Mouse (Mus musculus): Measurements from ENCODE around the gene Sla2. TPM values are rescaled to one million over a fixed set of nuclear protein-coding genes. Genes with fewer than 3 reads are reported as not detected.
"Not testable (repeated sequence)": the region's sequence is repeated elsewhere in the genome, so short reads cannot be mapped to it uniquely, and the experiment has no call there.

Sla2 gene
- total RNA-seq, 4 experiments from 2014 or later = 0.09 TPM; not detected in 3

DNA sequence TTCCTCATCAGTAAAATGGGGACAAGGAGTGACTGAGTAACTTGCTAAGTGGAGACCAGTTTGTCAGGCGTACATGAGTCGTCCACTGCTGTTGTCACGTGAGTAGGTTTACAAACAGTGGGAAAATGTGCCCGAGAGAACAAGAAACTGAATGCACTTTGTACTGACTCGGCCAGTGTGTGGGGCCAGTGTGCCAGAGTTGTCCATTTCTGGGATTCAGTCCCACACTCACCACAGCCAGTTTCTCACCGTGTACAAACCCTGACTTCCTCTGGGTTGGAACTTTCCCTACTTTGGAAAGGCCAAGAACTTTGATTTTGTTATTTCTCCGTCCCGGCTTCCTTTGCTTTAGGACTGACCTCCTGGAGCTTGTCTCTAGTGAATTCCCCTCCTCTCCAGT, 18.0 kb downstream of the Sla2 start:
- peak; percentile 25 for DNase-seq (ENCODE audit: low spot score)

DNA sequence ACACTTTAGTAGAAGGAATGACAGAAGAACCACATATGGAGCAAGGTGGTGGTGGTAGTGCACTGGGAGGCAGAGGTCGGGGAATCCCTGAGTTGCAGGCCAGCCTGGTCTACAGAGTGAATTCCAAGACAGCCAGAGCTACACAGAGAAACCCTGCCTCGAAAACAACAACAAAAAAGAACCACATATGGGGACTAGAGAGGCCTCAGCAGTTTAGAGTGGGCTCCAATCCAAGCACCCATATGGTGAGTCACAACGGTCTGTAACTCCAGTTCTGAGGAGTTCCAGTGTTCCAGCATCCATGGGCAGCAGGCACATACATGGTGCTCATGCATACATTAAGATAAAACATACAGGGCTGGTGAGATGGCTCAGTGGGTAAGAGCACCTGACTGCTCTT, 22.5 kb downstream of the Sla2 start:
- no peak for DNase-seq (ENCODE audit: low spot score)

DNA sequence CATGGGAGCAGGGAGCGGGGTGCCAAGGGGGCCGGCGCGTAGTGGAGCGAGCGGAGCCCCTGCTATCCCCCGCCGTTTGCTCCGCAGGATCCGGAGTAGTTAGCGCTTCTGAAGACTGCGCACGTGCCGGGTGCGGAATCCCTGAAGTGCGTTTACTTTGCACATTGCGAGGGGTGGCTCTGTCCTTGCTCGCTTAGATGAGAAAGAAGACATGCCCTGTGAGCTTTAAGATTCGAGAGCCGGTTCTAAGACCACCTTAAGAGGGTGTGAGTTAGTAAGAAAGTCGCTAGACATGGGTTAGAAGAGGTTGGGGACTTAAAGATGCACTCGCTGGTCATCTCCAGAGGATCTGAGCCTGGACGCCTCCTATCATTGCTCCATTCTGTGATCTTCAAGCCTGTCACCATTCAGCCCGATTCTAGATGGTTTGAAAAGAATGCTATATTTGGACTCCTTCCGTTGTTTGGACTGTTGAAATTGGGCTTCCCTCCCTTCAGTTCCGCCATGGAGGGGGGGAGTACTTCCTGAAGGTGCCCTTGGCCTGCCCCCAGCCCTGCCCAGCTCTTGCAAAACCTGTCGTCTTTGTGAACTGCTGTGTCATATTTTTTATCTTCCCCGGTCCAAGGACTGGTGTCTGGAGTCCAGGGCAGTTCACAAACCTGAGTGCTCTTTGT, 23.4 kb downstream of the Sla2 start:
- DNase-seq (ENCODE audit: low spot score) = no peak

DNA sequence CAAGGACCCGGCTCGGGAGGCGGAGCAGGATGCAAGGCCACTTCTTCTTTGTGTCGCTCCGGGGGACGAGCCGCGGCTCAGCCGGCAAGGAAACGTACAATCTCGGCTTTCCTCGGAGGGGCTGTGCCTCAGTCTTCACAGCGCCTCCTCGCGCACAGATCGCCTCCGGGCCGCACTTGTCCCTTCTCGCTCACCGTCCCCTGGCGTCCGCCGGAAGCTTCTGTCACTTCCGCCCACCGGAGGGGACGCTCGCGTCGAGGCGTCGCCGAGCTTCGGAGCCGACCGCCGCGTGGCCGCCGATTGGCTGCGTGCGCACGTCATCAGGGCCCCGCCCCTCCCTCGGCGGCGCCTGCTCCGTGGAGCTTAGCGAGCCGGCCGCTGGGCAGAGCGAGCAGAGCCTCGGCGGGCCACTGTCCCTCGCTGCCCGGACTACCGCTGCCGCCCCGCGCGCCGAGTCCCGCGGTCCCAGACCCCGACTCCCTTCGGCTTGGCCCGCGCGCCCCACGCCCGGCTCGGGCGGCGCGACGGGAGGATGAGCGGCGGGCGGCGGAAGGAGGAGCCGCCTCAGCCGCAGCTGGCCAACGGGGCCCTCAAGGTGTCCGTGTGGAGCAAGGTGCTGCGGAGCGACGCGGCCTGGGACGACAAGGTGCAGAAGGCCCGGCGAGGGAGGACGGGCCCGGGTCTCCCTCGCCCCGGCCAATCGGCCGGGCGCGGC, 24.1 kb downstream of the Sla2 start, which contains the start of gene Rab5if:
TSS of gene Rab5if (plus strand) at position 357 of the 715 bp plus-strand sequence.
- peak; percentile 97 for DNase-seq (ENCODE audit: low spot score)

DNA sequence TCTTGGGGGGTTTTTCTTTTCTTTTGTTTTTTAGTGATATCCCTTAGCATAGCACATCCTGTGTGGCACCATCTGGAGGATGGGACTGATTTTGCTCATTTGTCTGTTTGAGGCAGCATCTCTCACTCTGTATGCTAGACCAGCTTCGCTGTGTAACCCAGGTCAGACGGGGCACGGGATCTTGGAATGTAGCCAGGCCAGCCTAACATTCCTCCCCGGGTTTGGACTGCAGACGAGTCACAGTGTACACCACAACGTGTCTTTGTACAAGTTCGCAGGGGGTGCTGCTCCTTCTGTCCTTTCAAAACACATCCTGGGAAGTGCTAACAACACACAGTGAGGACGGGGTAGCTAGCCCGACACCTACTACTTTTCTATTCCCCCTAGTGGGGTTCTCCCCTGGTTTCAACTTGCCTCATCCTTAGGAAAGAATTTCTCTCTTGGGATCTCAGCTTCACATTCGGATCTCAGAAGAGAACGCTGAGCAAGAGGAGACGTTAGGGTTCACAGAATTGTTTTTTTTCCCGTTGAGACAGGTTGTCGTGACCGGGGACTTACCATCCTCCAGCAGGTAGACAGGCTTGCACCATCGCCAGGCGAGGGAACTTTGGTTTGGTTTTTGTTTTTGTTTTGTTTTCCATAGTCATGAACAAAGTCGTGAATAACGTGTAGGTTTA, 24.8 kb downstream of the Sla2 start:
- DNase-seq (ENCODE audit: low spot score) = no peak

DNA sequence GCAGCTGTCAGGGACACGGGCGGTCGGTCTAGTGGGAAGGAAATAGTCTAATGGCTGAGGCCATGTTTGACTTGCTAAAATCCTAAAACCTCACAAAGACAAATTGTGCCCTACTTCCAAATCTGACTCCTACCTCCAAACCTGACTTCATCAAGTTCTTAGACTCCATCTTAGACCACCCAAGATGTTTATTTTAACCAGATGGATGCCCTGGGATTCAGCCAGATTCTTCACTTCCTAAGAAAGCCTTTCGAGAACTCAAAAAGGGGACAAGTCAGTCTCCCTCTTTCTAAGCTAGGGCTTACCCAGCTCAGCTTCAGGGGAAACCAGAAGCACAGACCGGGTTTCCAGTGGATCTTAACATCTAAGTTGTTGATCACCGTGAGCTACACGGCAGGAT, 28.3 kb downstream of the Sla2 start:
- no peak for DNase-seq (ENCODE audit: low spot score)

DNA sequence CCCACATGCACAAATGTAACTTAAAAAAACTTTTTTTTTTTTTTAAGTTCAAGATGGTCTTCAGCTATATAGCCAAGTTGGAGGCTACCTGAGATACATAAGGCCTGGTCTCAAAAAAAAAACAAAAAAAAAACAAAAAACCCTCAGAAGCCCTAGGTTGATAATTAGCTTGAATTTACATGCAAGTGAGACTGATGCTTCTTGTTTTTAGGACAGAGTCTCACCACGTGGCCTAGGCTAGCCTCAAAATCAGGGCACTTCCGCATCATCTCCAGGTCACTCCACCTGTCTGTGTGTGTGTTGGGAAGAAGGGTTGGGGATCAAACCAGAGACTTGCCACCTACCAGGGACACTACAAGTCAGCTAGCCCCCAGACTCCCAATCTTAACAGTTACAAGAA, 29.2 kb downstream of the Sla2 start, which contains the start of gene 4930518I15Rik:
TSS of gene 4930518I15Rik (minus strand) at position 112 of the 400 bp plus-strand sequence.
- DNase-seq (ENCODE audit: low spot score) = no peak

DNA sequence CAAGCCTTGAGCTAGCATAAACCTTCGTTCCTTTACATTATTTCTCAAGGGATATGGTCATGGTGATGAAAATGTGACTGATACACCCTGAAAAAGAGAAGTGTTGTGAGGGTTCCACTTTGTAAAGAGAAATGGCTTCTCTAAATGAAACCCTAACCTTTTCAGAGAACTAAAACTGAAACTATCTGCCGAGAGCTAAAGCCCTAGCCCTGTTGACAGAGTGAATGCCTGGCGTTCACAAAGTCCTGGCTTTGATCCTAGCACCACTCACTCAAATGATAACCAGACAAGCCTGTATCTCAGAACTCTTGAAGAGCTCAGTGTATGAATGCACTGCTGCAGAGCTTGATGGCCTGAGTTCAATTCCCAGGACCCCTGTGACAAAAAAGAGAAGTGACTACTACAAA, 29.6 kb downstream of the Sla2 start:
- no peak for DNase-seq (ENCODE audit: low spot score)

DNA sequence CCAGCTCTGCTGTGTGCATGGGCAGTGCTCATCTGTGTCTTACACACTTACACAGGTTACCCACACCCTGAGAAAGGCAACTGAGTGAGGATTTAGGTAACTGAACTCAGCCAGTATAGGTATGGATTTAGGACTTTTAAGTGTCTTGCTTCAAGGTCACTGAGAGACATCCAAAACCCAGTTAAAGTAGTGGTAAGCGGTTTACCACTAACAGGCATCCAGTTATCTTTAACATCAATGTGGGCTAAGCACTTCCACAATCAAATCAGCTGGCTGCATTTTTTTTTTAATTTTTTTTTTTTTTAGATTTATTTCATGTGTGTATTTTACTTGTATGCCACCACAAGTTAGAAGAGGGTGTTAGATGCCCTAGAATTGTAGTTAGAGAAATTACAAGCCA, 30.7 kb downstream of the Sla2 start:
- no peak for DNase-seq (ENCODE audit: low spot score)

DNA sequence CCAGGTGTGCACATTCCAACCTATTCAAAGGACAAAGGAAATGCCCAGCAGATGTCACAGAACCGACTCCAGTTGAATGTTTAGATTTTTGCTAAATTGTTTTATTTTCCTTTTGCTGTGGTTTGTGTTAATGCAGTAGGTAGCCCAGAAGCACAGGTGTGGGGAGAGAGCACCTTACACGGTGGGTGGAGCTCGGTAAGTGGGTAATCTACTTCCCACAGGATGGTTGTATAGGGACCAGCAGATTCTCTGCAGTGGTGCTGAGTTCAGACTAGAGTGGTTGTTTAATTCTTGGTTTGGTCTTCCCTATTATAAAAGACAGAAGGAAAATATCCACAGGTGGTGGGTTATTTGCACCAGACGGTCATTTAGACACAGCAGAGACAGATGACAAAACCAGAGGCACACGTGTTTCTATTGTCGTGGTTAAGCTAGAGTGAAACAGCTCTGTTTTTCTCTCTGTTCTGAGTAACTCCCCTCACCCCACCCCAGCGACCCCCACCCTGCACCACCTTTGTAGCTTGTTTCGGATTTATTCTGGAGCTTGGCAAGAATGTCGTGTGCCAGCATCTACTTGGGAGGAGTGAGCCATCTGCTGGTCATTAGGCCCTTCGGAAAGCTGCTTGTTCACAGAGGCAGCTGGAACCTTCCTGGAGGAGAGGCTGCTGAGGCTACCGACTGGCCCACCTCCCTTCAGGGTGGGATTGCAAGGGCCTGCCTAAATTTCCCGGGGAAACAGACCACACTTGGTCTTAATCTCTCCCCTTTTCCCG, 32.8 kb downstream of the Sla2 start:
- not testable (repeated sequence) for DNase-seq (ENCODE audit: low spot score)

DNA sequence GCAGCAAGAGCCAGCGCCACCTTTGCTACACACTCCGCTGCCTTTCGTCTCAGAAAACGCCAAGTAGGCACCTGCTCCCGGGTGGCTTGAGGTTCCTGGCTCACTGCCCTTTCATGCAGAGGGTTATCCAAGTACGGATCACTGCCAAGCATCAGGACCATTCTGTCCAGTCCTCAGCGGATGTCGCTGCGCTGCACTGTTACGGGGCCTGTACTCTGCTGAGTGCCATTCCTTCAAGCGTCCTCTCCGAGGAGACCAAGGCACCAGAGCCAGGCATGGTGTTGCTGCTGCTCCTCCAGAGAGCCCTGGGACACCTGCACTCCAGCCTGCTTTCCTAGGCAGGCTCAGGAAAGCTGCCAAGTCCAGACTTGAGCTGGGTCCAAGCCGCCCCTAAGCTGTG, 33.4 kb downstream of the Sla2 start:
- DNase-seq (ENCODE audit: low spot score) = not testable (repeated sequence)

DNA sequence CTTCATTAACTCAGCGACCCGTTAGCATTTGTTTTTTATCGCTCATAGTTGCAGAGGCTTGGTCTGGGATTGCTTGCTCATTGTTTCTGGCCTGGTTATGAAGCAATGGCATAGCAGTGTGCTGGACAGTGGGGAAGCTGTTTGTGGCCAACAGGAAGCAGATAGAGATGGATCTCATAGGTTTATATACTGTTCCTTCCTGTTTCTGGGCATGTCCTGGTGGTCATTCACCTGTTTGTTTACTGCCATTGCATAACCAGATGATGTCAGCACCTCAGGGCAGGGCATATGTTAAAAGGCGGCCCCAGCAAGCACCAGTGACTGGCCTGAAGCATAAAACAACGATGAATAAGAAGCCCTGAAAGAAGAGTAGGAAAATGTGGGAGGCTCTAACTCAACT, 36.5 kb downstream of the Sla2 start:
- DNase-seq (ENCODE audit: low spot score) = no peak

DNA sequence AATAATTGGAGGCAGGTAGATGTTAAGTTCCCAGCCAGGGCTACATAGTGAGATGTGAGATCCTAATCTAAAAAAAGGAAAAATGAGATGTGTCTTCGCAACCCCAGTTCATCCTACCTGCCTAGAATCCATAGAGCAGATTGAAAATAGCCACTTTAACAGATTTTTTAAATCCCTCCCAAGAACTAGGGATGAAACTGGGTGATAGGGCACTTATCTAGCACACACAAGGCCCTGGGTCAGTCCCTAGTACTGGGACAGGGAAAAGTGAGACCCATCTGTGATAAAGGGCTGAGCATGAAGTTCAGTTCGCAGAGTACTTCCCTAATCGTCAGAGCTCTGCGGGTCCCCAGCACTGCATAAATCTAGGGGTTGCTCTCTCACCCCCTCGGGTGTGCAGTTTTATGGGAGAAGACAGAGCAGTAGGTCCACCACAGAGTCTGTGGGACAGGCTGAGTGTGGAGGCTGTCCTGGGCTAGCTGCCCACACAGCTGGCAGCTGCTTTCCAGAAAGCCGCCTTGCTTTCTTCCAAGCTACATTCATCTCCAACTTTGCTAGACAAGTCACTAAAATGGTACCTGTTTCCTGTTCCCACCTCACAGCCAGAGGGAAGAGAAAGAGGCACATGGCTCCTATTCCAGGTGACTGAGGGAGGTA, 38.3 kb downstream of the Sla2 start:
- no peak for DNase-seq (ENCODE audit: low spot score)

DNA sequence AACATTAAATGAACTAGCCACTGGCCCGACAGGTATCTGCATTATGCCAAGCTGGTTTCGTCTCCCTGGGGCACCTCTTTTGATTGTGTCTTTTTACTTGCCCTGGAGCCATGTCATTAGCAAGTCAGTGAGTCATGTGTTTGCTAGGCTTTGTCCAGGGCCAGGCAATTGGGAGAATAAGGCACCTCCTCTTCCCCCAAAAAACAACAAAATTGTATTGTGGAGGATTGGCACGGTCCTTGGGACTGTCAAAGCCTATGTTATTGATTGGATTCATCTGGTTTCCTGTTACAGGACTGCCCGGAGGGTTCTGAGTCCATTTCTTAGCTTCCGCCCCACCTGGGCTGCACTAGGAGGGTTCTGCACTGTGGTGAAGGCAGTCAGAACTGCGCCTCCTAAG, 39.3 kb downstream of the Sla2 start:
- no peak for DNase-seq (ENCODE audit: low spot score)

DNA sequence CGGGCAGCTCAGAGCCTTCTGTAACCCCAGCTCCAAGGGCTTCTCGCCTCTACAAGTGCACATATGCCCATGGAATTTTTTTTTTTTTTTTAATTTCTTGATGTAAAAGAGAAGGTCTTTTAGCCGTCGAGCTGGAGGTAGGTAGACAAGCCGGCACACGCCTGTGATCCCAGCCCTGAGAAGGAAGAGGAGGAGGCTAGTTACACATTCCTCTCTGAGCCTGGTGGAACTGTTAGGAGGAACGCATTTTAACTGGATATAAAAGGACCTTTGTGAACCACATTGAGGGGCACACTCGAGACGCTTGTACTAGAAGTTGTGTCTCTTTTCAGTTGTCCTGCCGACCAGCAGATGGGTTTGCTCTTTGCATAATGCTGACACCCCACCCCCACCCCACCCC, 42.3 kb downstream of the Sla2 start:
- no peak for DNase-seq (ENCODE audit: low spot score)

DNA sequence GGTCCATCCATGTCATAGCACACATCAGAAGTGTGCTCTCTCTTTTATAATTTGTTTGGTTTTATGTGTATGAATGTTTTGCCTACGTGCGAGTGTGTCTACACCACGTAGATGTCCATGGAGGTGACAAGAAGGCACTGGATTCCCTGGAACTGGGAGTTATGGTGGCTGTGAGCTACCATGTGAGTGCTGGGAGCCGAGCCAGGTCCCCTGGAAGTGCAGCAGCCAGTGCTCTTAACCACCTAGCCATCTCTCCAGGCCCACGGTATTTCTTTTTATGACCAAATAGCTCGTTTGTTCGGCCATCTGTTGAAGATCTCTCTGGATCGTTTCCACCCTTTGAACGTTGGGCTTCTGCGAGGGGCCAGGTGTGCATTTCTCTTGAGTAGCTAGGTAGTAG, 43.7 kb downstream of the Sla2 start:
- no peak for DNase-seq (ENCODE audit: low spot score)

DNA sequence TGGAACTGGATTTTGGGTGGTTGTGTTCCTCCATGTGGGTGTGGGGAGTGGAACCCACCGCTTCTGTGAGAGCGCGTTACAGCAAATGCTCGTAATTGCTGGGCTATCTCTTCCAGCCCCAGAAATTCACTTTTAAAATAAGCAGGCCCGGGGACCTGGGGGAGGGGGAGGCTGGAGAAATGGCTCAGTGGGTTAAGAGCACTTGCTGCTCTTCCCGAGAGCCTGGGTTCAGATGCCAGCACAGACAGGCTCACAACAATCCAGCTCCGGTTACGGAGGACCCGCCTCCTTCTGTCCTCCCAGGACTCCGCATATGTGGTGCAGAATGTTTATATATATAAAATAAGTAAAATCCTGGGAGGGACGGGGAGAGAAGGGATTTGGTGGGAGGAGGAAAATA, 44.3 kb downstream of the Sla2 start:
- DNase-seq (ENCODE audit: low spot score) = no peak

DNA sequence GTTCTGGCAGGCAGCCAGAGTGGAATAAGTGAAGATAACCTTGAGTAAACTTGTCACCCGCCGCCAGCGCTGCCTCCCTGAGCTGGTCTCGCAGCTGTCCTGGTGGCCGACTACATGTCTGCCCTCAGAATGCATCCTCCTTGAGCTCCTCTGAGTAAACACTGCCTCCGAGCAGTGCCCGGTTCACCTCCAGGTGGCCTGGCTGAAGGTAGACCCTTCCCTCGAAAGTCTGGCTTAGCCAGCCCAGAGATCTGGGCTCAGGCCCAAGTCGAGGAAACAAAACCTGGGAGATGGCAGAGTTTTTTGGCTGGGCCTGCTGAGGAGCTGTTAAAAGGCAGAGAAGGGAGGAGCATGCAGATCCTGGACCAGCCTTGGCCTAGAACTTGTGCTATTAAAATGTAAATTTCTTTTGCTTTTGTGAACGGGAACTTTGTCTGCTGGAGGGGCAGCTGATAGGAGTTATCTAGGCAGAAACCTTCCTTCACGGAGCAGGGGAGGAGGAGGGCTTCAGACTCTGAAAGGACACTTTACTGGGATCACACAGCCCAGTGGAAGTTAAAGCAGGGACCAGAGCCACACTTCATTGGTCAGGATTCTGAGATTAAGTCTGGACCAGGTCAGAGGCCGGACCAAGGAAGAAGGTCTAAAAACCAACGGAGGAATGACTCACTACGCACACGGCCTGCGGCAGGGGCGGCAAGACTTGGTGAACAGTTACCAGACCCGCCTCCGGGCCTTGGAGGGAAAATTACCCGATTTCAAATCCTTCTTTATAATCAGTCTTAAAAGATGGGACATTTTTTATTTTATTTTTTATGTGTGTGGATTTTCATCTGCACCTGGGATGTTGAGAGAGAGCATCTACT, 44.9 kb downstream of the Sla2 start:
- no peak for DNase-seq (ENCODE audit: low spot score)

DNA sequence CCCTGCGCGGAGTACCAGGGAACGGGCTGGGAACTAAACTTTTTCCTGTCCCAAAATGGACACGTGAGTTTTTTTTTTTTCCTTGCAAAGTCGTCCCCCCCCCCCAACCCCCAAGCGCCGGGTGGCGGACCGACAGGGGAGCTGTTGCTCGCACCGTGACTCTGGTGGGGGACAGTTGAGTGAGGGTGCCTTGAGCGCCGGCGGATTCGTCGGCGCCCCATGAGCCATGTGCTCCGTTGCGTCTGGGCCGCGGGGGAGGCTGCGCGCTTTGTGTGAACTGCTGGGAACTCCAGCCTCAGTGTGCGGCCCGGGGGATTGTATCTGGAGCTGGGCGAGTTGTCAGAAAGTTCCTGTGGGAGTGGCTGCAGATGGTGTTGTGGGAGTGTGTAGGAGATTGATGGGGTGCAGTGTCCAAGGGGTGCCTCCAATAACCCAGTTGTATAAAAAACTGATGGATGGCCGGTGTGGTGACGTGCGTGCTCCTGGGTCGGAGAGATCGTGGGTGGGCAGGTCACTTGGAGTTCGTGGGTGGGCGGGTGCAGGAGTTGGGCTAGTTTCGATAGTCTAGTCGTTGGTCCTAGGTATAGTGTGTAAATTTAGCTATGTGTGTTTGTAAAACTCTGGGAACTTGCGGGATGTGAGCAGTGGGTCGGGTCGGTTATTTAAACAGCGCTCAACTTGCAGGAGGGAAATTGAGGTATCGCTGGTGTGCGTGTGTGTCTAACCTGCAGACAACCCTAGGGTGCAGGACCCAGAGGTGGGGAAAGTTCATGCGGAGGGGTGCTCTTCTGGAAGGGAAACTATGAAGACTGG, 45.8 kb downstream of the Sla2 start:
- no peak for DNase-seq (ENCODE audit: low spot score)

Measured in heart, adult 8-10 months (tissue).